Mouse (Mus musculus) limb, embryonic 11.5 days (tissue): Measurements from ENCODE around the gene Golga4. TPM values are rescaled to one million over a fixed set of nuclear protein-coding genes. Genes with fewer than 3 reads are reported as not detected.
A peak's percentile ranks its signal among the peaks of the same experiment; 100 is the strongest.

Experiments used
- ATAC-seq: fragments of 200-750 bp; cut with Nextera tagmentation; 2 replicates; pipeline ENCODE4 v1.8.0; 2017; ENCODE audit warnings: low read depth; ENCODE audit not compliant: insufficient number of reproducible peaks, low FRiP score, low TSS enrichment
- DNase-seq: peaks from one replicate; pipeline ENCODE4 v3.0.0-alpha.2; 2015; ENCODE audit warnings: low spot score
- H3K27ac ChIP-seq: fragments of 300-500 bp; sonication (generic); replicated peaks from 2 replicates; pipeline ENCODE4 v1.5.1; 2014; ENCODE audit warnings: low read depth, mild to moderate bottlenecking, low read length
- H3K27me3 ChIP-seq: fragments of 300-500 bp; sonication (generic); 2 replicates; pipeline ENCODE4 v1.6.1; 2014; ENCODE audit warnings: mild to moderate bottlenecking, low read length, mixed read lengths; ENCODE audit not compliant: control insufficient read depth, insufficient read depth
- H3K36me3 ChIP-seq: fragments of 300-500 bp; sonication (generic); 2 replicates; pipeline ENCODE4 v1.6.1; 2014; ENCODE audit warnings: mild to moderate bottlenecking, low read length, moderate library complexity, mixed read lengths; ENCODE audit not compliant: control insufficient read depth, insufficient read depth
- H3K4me1 ChIP-seq: fragments of 300-500 bp; sonication (generic); 2 replicates; pipeline ENCODE4 v1.6.1; 2014; ENCODE audit warnings: low read length, mixed read lengths; ENCODE audit not compliant: control insufficient read depth, insufficient read depth
- H3K4me2 ChIP-seq: fragments of 300-500 bp; sonication (generic); 2 replicates; pipeline ENCODE4 v1.6.1; 2014; ENCODE audit warnings: low read depth, mild to moderate bottlenecking, moderate library complexity; ENCODE audit not compliant: severe bottlenecking
- H3K4me3 ChIP-seq: fragments of 300-500 bp; sonication (generic); 2 replicates; pipeline ENCODE4 v1.5.1; 2014; ENCODE audit warnings: low read depth, low read length
- H3K9ac ChIP-seq: fragments of 300-500 bp; sonication (generic); 2 replicates; pipeline ENCODE4 v1.6.1; 2014; ENCODE audit warnings: mild to moderate bottlenecking, low read length
- H3K9me3 ChIP-seq: fragments of 300-500 bp; sonication (generic); 2 replicates; pipeline ENCODE4 v1.6.1; 2016; ENCODE audit warnings: low read length; ENCODE audit not compliant: control insufficient read depth
- WGBS: fragments of 180-500 bp; shearing (Covaris S2); extraction: QIAGEN DNeasy Blood & Tissue Kit; methylation state at CpG from one replicate; pipeline ENCODE4 v1.1.7; 2014; 5-methylcytosine and 5-hydroxymethylcytosine counted together
- polyA plus RNA-seq: library from polyadenylated mRNA; unstranded; fragments of >200 nt; fragmentation: Nextera tagmentation; extraction: Ambion mirVana; gene quantifications from 2 replicates; pipeline ENCODE4 v1.2.1, GENCODE M21; 2014

Golga4 gene
- polyA plus RNA-seq, 1 experiment from 2014 or later, result 49.5 TPM

DNA sequence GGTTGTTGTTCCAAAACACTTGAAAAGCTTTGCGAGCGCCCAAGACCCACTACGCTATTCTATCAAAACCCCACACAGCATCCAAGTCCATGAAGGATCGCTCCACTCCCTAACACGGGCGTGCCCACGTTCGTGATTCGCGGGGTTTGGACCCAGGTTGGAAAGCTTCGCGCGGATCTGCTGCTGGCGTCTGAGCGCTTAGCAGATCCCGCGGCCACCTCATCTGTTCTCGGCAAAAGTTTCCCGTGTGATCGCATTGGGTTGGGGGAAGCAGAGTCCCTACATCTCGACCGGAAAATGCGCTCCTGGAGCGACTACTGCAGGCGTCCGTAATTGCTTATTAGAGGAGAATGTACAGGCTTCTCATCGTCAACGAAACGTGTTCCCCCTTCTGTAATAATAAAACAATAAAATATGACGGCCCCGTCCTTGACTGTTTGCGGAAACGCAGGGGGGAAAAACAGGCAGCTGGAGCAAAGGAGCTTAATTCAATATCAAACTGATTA is 29.2 kb upstream of the Golga4 start:
- Histone ChIP-seq H3K27ac (no peak overlapping the region), H3K36me3 (no peaks in the 10 kb centered on the region), H3K9me3 (no peaks in the 10 kb centered on the region), H3K9ac (no peak overlapping the region), H3K27me3 (peaks cover 64% of the 10 kb centered on the region), H3K4me2 (no peak overlapping the region), H3K4me3 (no peak overlapping the region), H3K4me1 (peaks cover 16% of the 10 kb centered on the region; the same call in 1 of the 2 replicates)
- no peak for ATAC-seq
- no peak for DNase-seq
- under 1% methylated on average over 33 of the region's 33 CpGs for WGBS

- Histone ChIP-seq H3K9me3 (no peaks in the 10 kb centered on the region), H3K9ac (no peak overlapping the region), H3K36me3 (no peaks in the 10 kb centered on the region), H3K4me1 (peaks cover 16% of the 10 kb centered on the region; the same call in 1 of the 2 replicates), H3K4me2 (no peak overlapping the region; the same call in 1 of the 2 replicates), H3K4me3 (no peak overlapping the region), H3K27me3 (peaks cover 70% of the 10 kb centered on the region), H3K27ac (no peak overlapping the region)
- under 1% methylated on average over 31 of the region's 31 CpGs for WGBS
- ATAC-seq, result no peak
- peak; percentile 73 for DNase-seq
Observed at GRCm38 (mm10) chr9:118477281-118477931, 28.7 kb upstream of the Golga4 start.

GRCm38 (mm10) chr9:118477961-118478360 is 28.1 kb upstream of the Golga4 start, which contains the start of gene Eomes:
Gene Eomes (plus strand): TSS chr9:118478212.
- DNase-seq (no peak), ATAC-seq (no peak)
- Histone ChIP-seq H3K4me1 (peaks cover 16% of the 10 kb centered on the region; the same call in 1 of the 2 replicates), H3K9ac (no peak within 1 kb of the TSS), H3K4me3 (peak within 1 kb of the TSS; percentile 30), H3K9me3 (no peaks in the 10 kb centered on the region), H3K36me3 (no peaks in the 10 kb centered on the region), H3K27ac (no peak within 1 kb of the TSS), H3K4me2 (peak within 1 kb of the TSS; percentile 42), H3K27me3 (peaks cover 71% of the 10 kb centered on the region)
- under 1% methylated on average over 9 of the region's 9 CpGs for WGBS

- H3K27ac ChIP-seq, result no peak overlapping the region
- H3K9me3 ChIP-seq, result no peaks in the 10 kb centered on the region
- DNase-seq (peak; percentile 68), ATAC-seq (no peak)
- peak overlapping the region; percentile 30 for H3K4me3 ChIP-seq
- peaks cover 71% of the 10 kb centered on the region for H3K27me3 ChIP-seq
- H3K4me1 ChIP-seq, result peaks cover 16% of the 10 kb centered on the region; the same call in 1 of the 2 replicates
- no peak overlapping the region for H3K9ac ChIP-seq
- no peaks in the 10 kb centered on the region for H3K36me3 ChIP-seq
- 0% methylated on average over 23 of the region's 29 CpGs for WGBS
- H3K4me2 ChIP-seq, result peak overlapping the region; percentile 42
Observed at GRCm38 (mm10) chr9:118478458-118478838, 27.6 kb upstream of the Golga4 start.

DNA sequence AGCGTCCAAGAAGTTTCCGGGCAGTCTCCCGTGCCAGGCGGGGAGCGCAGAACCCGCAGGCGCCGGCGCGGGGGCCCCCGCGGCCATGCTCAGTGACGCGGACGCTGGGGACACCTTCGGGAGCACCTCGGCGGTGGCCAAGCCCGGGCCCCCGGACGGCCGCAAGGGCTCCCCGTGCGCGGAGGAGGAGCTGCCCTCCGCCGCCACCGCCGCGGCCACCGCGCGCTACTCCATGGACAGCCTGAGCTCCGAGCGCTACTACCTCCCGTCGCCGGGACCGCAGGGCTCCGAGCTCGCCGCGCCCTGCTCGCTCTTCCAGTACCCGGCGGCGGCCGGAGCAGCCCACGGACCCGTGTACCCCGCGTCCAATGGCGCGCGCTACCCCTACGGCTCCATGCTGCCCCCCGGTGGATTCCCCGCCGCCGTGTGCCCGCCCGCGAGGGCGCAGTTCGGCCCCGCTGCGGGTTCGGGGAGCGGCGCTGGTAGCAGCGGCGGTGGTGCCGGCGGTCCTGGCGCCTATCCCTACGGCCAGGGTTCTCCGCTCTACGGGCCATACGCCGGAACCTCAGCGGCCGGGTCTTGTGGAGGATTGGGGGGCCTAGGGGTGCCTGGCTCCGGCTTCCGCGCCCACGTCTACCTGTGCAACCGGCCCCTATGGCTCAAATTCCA is 27.1 kb upstream of the Golga4 start:
- WGBS, result under 1% methylated on average over 80 of the region's 87 CpGs
- Histone ChIP-seq H3K9me3 (no peaks in the 10 kb centered on the region), H3K9ac (no peak overlapping the region), H3K36me3 (no peaks in the 10 kb centered on the region), H3K4me3 (peak overlapping the region; percentile 30), H3K4me2 (peak overlapping the region; percentile 42), H3K27me3 (peaks cover 71% of the 10 kb centered on the region), H3K4me1 (peaks cover 16% of the 10 kb centered on the region; the same call in 1 of the 2 replicates), H3K27ac (no peak overlapping the region)
- ATAC-seq (no peak), DNase-seq (peak; percentile 63)

DNA sequence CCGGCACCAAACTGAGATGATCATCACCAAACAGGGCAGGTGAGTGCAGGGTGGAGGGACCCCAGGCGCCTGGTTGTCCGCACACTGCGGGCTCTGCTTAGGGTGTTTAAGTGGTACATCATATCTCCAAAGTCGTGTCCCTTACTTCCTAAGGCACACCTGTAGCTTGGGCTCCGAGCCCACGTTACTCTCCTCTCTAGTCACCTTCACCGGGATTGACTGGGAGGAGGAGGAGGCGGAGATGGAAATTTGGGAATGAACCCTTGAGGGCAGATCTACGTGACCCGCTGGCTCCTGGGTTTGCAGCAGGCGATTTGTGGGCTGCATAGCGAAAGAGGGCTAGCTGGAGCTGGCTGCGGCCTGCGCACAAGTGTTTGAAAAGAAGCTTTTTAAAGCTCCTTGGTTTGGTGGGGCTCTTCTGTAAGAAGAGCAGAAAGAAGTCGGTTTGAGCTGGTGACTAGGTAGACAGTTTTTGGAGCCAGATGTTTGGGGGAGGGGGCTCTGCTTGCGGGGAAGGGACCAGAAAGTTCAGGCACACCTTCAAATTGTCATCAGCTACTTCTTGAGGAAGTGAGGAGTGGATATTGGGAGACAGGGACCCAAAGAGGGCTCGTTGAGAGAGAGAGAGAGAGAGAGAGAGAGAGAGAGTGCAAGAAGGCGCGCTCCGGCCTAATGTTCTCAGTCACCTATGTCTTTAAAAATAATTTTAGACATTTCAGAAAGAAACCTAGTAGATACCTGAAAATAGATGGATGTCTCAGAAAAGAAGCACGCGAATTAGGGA is 26.4 kb upstream of the Golga4 start:
- DNase-seq (peak; percentile 57), ATAC-seq (no peak)
- no peak overlapping the region; the same call in 1 of the 2 replicates for H3K4me2 ChIP-seq
- no peaks in the 10 kb centered on the region for H3K36me3 ChIP-seq
- WGBS, result 2% methylated on average over 23 of the region's 23 CpGs
- H3K27me3 ChIP-seq, result peaks cover 76% of the 10 kb centered on the region
- H3K9me3 ChIP-seq, result no peaks in the 10 kb centered on the region
- no peak overlapping the region; the same call in 1 of the 2 replicates for H3K4me3 ChIP-seq
- H3K27ac ChIP-seq, result no peak overlapping the region
- H3K4me1 ChIP-seq, result peaks cover 16% of the 10 kb centered on the region; the same call in 1 of the 2 replicates
- H3K9ac ChIP-seq, result no peak overlapping the region

- Histone ChIP-seq H3K9me3 (no peaks in the 10 kb centered on the region), H3K27me3 (peaks cover 75% of the 10 kb centered on the region), H3K27ac (no peak overlapping the region), H3K36me3 (no peaks in the 10 kb centered on the region), H3K4me1 (peaks cover 16% of the 10 kb centered on the region; the same call in 1 of the 2 replicates), H3K4me3 (no peak overlapping the region), H3K9ac (no peak overlapping the region), H3K4me2 (no peak overlapping the region)
- WGBS, result 2% methylated on average over 14 of the region's 14 CpGs
- DNase-seq (no peak), ATAC-seq (no peak)
Observed at GRCm38 (mm10) chr9:118480292-118480690, 25.8 kb upstream of the Golga4 start.

DNA sequence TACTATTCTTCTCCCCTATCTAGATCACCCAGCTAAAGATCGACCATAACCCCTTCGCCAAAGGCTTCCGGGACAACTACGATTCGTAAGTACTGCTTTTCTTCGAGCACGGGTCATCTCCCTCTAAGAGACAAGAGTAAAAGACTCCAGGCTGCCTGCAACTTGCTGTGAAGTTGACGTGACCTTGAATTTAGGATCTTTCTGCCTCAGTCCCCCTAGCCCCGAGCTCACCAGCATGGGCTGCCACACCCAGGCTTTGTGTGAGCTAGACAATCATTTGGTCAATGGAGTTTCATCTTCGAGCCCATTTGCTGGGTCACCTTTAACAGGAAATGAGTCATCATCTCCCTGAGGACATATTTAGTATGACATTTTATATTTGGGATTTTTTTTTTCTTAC is 23.9 kb upstream of the Golga4 start:
- Histone ChIP-seq H3K4me3 (no peak overlapping the region), H3K9me3 (no peaks in the 10 kb centered on the region), H3K4me1 (peaks cover 16% of the 10 kb centered on the region; the same call in 1 of the 2 replicates), H3K27ac (no peak overlapping the region), H3K27me3 (peaks cover 79% of the 10 kb centered on the region), H3K36me3 (no peaks in the 10 kb centered on the region), H3K4me2 (no peak overlapping the region), H3K9ac (no peak overlapping the region)
- WGBS, result 82% methylated on average over 10 of the region's 10 CpGs
- ATAC-seq (no peak), DNase-seq (no peak)
